Mouse (Mus musculus): ENCODE measurements around the gene Pi4k2b. TPM values are rescaled to one million over a fixed set of nuclear protein-coding genes. Genes with fewer than 3 reads are reported as not detected.
A peak's percentile ranks its signal among the peaks of the same experiment; 100 is the strongest.

Pi4k2b gene
- polyA plus RNA-seq, 1 experiment, result 17.2 TPM

- peak overlapping the region; percentile 78 for H3K4me3 ChIP-seq (ENCODE audit: insufficient read depth, poor library complexity, severe bottlenecking)
- H3K36me3 ChIP-seq (ENCODE audit: control insufficient read depth, insufficient read depth), result no peaks in the 10 kb centered on the region
- TF ChIP-seq MYOG (IDR thresholded peaks at IDR 0.05; ENCODE audit: control insufficient read depth, extremely low read depth, insufficient read length) (no peak), USF1 (IDR thresholded peaks at IDR 0.05; ENCODE audit: low read depth) (no peak), CEBPB (IDR thresholded peaks at IDR 0.05; ENCODE audit: low read depth) (no peak), CTCF (IDR thresholded peaks at IDR 0.05; ENCODE audit: control insufficient read depth, insufficient read depth, insufficient read length) (no peak), FOSL1 (IDR thresholded peaks at IDR 0.05; ENCODE audit: insufficient read depth, low read length, poor library complexity, severe bottlenecking) (no peak), MYOD1 (IDR thresholded peaks at IDR 0.05; ENCODE audit: control insufficient read depth, insufficient read length, low read depth) (no peak), MAX (IDR thresholded peaks at IDR 0.05) (no peak)
- no peaks in the 10 kb centered on the region for H3K27me3 ChIP-seq (ENCODE audit: control insufficient read depth, insufficient read depth, insufficient read length)
- H3K79me3 ChIP-seq (ENCODE audit: low read depth), result peaks cover 43% of the 10 kb centered on the region
- H3ac ChIP-seq (ENCODE audit: control insufficient read depth, insufficient read length, low read depth), result no peak overlapping the region
- H3K79me2 ChIP-seq (ENCODE audit: control insufficient read depth, insufficient read depth), result peaks cover 60% of the 10 kb centered on the region
Observed at GRCm38 (mm10) chr5:52743231-52743630, 1.9 kb downstream of the Pi4k2b start.

- peaks cover 9% of the 10 kb centered on the region for H3K36me3 ChIP-seq (ENCODE audit: control insufficient read depth, insufficient read depth)
- no peak for TF ChIP-seq CTCF (IDR thresholded peaks at IDR 0.05; ENCODE audit: control insufficient read depth, insufficient read depth, insufficient read length)
- no peak for TF ChIP-seq MAX (IDR thresholded peaks at IDR 0.05)
- no peak for TF ChIP-seq USF1 (IDR thresholded peaks at IDR 0.05; ENCODE audit: low read depth)
- no peak for TF ChIP-seq FOSL1 (IDR thresholded peaks at IDR 0.05; ENCODE audit: insufficient read depth, low read length, poor library complexity, severe bottlenecking)
- TF ChIP-seq MYOD1 (IDR thresholded peaks at IDR 0.05; ENCODE audit: control insufficient read depth, insufficient read length, low read depth), result no peak
- H3K79me3 ChIP-seq (ENCODE audit: low read depth), result peaks cover 51% of the 10 kb centered on the region
- no peak overlapping the region for H3K4me3 ChIP-seq (ENCODE audit: insufficient read depth, poor library complexity, severe bottlenecking)
- H3K27me3 ChIP-seq (ENCODE audit: control insufficient read depth, insufficient read depth, insufficient read length), result no peaks in the 10 kb centered on the region
- peaks cover 92% of the 10 kb centered on the region for H3K79me2 ChIP-seq (ENCODE audit: control insufficient read depth, insufficient read depth)
- no peak overlapping the region for H3ac ChIP-seq (ENCODE audit: control insufficient read depth, insufficient read length, low read depth)
Observed at GRCm38 (mm10) chr5:52746920-52747319, 5.5 kb downstream of the Pi4k2b start.

GRCm38 (mm10) chr5:52748732-52749131 lies 7.4 kb downstream of the Pi4k2b start:
- no peaks in the 10 kb centered on the region for H3K27me3 ChIP-seq (ENCODE audit: control insufficient read depth, insufficient read depth, insufficient read length)
- H3ac ChIP-seq (ENCODE audit: control insufficient read depth, insufficient read length, low read depth), result no peak overlapping the region
- TF ChIP-seq MAX (IDR thresholded peaks at IDR 0.05) (no peak), USF1 (IDR thresholded peaks at IDR 0.05; ENCODE audit: low read depth) (no peak), MYOG (IDR thresholded peaks at IDR 0.05; ENCODE audit: control insufficient read depth, extremely low read depth, insufficient read length) (no peak), CTCF (IDR thresholded peaks at IDR 0.05; ENCODE audit: control insufficient read depth, insufficient read depth, insufficient read length) (no peak), FOSL1 (IDR thresholded peaks at IDR 0.05; ENCODE audit: insufficient read depth, low read length, poor library complexity, severe bottlenecking) (no peak), MYOD1 (IDR thresholded peaks at IDR 0.05; ENCODE audit: control insufficient read depth, insufficient read length, low read depth) (no peak)
- H3K79me2 ChIP-seq (ENCODE audit: control insufficient read depth, insufficient read depth), result peaks cover 77% of the 10 kb centered on the region
- H3K4me3 ChIP-seq (ENCODE audit: insufficient read depth, poor library complexity, severe bottlenecking), result no peak overlapping the region
- peaks cover 12% of the 10 kb centered on the region for H3K36me3 ChIP-seq (ENCODE audit: control insufficient read depth, insufficient read depth)
- H3K79me3 ChIP-seq (ENCODE audit: low read depth), result peaks cover 37% of the 10 kb centered on the region

- H3K79me3 ChIP-seq (ENCODE audit: low read depth), result peaks cover 8% of the 10 kb centered on the region
- no peaks in the 10 kb centered on the region for H3K27me3 ChIP-seq (ENCODE audit: control insufficient read depth, insufficient read depth, insufficient read length)
- peaks cover 18% of the 10 kb centered on the region for H3K36me3 ChIP-seq (ENCODE audit: control insufficient read depth, insufficient read depth)
- H3K79me2 ChIP-seq (ENCODE audit: control insufficient read depth, insufficient read depth), result peaks cover 33% of the 10 kb centered on the region
- H3ac ChIP-seq (ENCODE audit: control insufficient read depth, insufficient read length, low read depth), result no peak overlapping the region
- no peak overlapping the region for H3K4me3 ChIP-seq (ENCODE audit: insufficient read depth, poor library complexity, severe bottlenecking)
- TF ChIP-seq CTCF (IDR thresholded peaks at IDR 0.05; ENCODE audit: control insufficient read depth, insufficient read depth, insufficient read length), result no peak
- no peak for TF ChIP-seq CEBPB (IDR thresholded peaks at IDR 0.05; ENCODE audit: low read depth)
- no peak for TF ChIP-seq USF1 (IDR thresholded peaks at IDR 0.05; ENCODE audit: low read depth)
- no peak for TF ChIP-seq MYOD1 (IDR thresholded peaks at IDR 0.05; ENCODE audit: control insufficient read depth, insufficient read length, low read depth)
- TF ChIP-seq MYOG (IDR thresholded peaks at IDR 0.05; ENCODE audit: control insufficient read depth, extremely low read depth, insufficient read length), result no peak
- TF ChIP-seq MAX (IDR thresholded peaks at IDR 0.05), result no peak
- TF ChIP-seq FOSL1 (IDR thresholded peaks at IDR 0.05; ENCODE audit: insufficient read depth, low read length, poor library complexity, severe bottlenecking), result no peak
Observed at GRCm38 (mm10) chr5:52753146-52753545, 11.8 kb downstream of the Pi4k2b start.

GRCm38 (mm10) chr5:52754196-52754595 lies 12.8 kb downstream of the Pi4k2b start:
- no peak overlapping the region for H3ac ChIP-seq (ENCODE audit: control insufficient read depth, insufficient read length, low read depth)
- TF ChIP-seq CEBPB (IDR thresholded peaks at IDR 0.05; ENCODE audit: low read depth), result no peak
- TF ChIP-seq FOSL1 (IDR thresholded peaks at IDR 0.05; ENCODE audit: insufficient read depth, low read length, poor library complexity, severe bottlenecking), result no peak
- TF ChIP-seq CTCF (IDR thresholded peaks at IDR 0.05; ENCODE audit: control insufficient read depth, insufficient read depth, insufficient read length), result no peak
- no peak for TF ChIP-seq MAX (IDR thresholded peaks at IDR 0.05)
- no peak for TF ChIP-seq MYOG (IDR thresholded peaks at IDR 0.05; ENCODE audit: control insufficient read depth, extremely low read depth, insufficient read length)
- no peak for TF ChIP-seq USF1 (IDR thresholded peaks at IDR 0.05; ENCODE audit: low read depth)
- no peak for TF ChIP-seq MYOD1 (IDR thresholded peaks at IDR 0.05; ENCODE audit: control insufficient read depth, insufficient read length, low read depth)
- H3K27me3 ChIP-seq (ENCODE audit: control insufficient read depth, insufficient read depth, insufficient read length), result no peaks in the 10 kb centered on the region
- H3K36me3 ChIP-seq (ENCODE audit: control insufficient read depth, insufficient read depth), result peaks cover 18% of the 10 kb centered on the region
- H3K79me3 ChIP-seq (ENCODE audit: low read depth), result peaks cover 1% of the 10 kb centered on the region
- H3K79me2 ChIP-seq (ENCODE audit: control insufficient read depth, insufficient read depth), result peaks cover 22% of the 10 kb centered on the region
- H3K4me3 ChIP-seq (ENCODE audit: insufficient read depth, poor library complexity, severe bottlenecking), result no peak overlapping the region

GRCm38 (mm10) chr5:52755337-52755736 lies 14.0 kb downstream of the Pi4k2b start:
- Histone ChIP-seq H3K27me3 (ENCODE audit: control insufficient read depth, insufficient read depth, insufficient read length) (no peaks in the 10 kb centered on the region), H3K4me3 (ENCODE audit: insufficient read depth, poor library complexity, severe bottlenecking) (no peak overlapping the region), H3K79me2 (ENCODE audit: control insufficient read depth, insufficient read depth) (peaks cover 12% of the 10 kb centered on the region), H3K79me3 (ENCODE audit: low read depth) (no peaks in the 10 kb centered on the region), H3ac (ENCODE audit: control insufficient read depth, insufficient read length, low read depth) (no peak overlapping the region), H3K36me3 (ENCODE audit: control insufficient read depth, insufficient read depth) (peaks cover 17% of the 10 kb centered on the region)
- TF ChIP-seq MYOG (IDR thresholded peaks at IDR 0.05; ENCODE audit: control insufficient read depth, extremely low read depth, insufficient read length) (no peak), CEBPB (IDR thresholded peaks at IDR 0.05; ENCODE audit: low read depth) (no peak), MAX (IDR thresholded peaks at IDR 0.05) (no peak), MYOD1 (IDR thresholded peaks at IDR 0.05; ENCODE audit: control insufficient read depth, insufficient read length, low read depth) (no peak), USF1 (IDR thresholded peaks at IDR 0.05; ENCODE audit: low read depth) (no peak)

Measured in C2C12 (cell line).